Mouse (Mus musculus) heart, adult 2 months (tissue): ENCODE measurements around the gene Arv1.

Experiments used
- CTCF ChIP-seq: fragments of 200-600 bp; IDR thresholded peaks from 2 replicates; pipeline ENCODE4 v1.8.1; 2022; ENCODE audit warnings: antibody characterized with exemption, mild to moderate bottlenecking, moderate library complexity
- EP300 ChIP-seq: fragments of 200-500 bp; IDR thresholded peaks from 2 replicates; pipeline ENCODE4 v1.6.1; 2011; ENCODE audit warnings: low read depth, low read length, control low read depth; ENCODE audit not compliant: insufficient read depth
- POLR2A ChIP-seq: fragments of 200-500 bp; IDR thresholded peaks from 2 replicates; pipeline ENCODE4 v1.6.1; 2011; ENCODE audit warnings: mild to moderate bottlenecking, low read depth, low read length, control low read depth; ENCODE audit not compliant: insufficient read depth

- no peak for TF ChIP-seq POLR2A
- TF ChIP-seq CTCF = no peak
- no peak for TF ChIP-seq EP300
Observed at GRCm38 (mm10) chr8:124678246-124678645, 43.7 kb upstream of the Arv1 start.
